Mouse (Mus musculus): ENCODE measurements around the gene Mpg.
A peak's percentile ranks its signal among the peaks of the same experiment; 100 is the strongest.

Gene Mpg

GRCm38 (mm10) chr11:32233895-32234294, 7.6 kb downstream of the Mpg start:
- DNase-seq = no peak

DNA sequence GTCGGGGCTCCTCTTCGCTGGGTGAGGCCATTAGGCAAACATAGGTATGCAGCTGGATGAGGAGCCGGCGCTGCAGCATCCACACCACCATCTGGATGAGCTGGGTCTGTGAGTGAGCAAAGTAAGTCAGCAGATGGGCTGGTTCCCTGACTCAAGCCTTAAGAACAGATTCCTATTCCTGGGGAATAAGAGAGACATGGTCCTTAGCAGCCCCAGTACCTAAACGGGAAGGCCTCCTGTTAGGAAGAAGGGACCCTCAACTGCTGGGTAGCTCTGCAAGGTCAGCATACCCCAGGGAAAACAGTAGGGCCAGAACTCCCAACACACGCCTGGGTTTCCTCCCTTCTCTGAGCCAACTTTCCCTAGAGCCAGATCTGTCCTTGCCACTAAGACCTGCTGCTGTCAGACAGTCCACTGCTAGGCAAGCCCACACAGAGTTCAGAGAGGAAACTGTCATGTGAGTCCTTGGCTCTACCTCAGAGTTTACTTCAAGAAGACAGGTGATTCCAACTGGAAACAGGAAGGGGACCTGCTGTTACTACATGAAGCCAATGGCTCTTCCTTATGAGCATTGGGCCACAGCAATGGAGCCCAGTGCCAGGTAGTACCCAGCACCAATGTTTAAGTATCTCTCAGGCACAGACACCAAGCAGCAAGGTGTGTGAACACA, 8.6 kb downstream of the Mpg start:
- no peak for DNase-seq

DNA sequence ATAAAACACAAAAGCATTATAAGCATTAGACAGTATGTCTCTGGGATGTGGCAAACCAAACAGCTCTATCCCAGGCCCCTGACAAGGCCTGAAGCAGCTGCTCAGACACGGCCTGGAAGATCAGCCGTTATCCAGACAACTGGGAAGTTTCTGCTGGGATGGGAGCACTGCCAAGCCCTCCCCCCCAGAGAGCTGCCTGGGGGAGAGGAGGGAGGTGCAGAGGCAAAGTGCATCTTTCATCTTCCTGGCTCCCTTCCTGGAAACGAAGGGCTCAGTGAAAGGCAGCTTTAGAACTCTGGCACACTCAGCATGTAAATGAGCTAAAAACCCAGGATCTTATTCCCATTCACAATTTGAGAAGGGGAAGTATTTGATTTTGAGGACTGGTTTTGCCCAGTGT, 9.3 kb downstream of the Mpg start:
- no peak for DNase-seq

- DNase-seq = no peak
These were observed 9.8 kb downstream of the Mpg start for GRCm38 (mm10) chr11:32236132-32236531.

DNA sequence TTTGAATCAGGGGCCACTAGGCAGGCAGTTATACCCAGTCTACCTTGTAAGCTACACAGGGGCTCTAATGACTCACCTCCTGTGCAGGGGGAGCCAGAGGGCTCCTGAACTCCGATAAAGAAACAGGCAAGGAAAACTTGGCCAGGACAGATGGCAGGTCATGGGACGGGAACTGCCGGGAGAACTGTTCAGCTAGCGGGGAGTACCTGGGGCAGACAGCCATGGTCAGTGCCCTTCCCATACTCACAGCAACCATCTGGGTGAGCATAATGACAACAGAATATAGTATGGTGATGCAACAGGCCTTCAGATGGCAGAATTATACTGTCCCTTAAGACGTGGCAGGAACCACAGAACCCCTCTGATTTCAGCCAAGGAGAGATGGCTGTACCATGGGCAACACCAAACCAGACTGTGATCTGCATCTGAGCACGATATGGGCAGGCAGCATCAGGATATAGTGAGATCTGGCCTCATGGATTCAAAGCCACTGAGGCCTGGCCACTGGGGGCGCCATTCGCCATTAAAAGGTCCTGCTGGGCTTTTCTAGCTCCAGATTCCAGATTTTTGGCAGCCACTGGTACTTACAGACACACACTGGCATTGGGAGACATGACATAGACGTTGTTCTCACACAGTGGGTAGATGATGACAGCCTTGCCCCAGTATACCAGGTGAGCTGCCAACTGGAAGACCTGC, 10.6 kb downstream of the Mpg start:
- peak in 1 of 2 experiments; percentile 43 for DNase-seq

- no peak for DNase-seq
These were observed 11.1 kb downstream of the Mpg start for GRCm38 (mm10) chr11:32237411-32237795.

DNA sequence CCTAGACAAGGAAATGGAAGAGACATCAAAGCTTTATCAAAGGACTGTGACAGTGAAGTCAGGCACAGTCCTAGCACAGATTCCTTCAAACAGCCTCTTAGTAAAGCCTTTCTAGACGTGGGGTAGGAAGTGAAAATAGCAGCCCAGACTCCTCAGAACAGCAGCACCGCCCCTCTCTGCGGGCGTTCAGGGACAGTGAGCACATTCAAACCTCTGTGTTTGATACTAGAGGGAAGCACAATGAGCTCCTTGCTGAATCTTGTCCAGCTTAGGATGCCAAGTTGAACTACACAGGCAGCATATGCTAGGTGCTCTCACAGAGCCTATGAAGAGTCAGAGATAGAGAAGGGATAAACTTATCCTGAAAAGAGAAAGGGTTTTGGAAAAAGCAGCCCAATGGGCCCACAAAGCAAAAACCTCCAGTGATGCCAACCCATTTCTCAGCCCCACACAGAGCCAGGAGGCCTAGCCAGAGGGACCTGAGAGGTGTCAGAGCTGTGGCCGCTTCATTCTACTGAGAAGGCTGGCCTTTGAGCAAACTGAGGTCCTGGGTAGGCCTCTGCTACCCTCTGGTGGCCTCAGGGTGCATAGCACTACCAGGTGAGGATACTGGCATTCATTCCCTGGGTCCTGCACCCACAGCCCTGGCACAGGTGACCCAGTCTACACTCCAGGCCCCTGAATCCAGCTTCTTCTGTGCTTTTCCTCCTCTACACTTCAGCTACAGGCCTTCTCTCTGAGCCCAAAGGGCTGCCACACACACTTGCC, 12.0 kb downstream of the Mpg start:
- DNase-seq = peak; percentile 56 to 77

DNA sequence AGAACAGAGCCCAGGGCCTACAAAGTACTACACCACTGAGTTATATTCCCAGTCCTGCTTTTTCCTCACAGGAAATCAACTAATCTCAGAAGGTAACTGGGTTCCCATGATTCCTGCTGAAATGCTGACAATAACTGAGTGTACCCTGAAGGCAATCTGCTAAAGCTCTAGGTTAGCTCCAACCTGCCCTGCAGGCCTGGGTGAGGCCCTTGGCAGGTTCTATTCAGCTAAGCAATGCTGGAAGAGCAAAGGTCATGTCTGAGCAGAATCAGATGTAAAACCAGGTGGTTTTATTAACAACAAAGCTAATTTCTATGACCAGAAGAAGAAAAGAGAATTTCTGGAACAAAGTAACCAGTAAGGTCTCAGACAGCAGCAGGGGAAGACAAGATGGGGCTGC, 15.1 kb downstream of the Mpg start:
- DNase-seq = no peak

DNA sequence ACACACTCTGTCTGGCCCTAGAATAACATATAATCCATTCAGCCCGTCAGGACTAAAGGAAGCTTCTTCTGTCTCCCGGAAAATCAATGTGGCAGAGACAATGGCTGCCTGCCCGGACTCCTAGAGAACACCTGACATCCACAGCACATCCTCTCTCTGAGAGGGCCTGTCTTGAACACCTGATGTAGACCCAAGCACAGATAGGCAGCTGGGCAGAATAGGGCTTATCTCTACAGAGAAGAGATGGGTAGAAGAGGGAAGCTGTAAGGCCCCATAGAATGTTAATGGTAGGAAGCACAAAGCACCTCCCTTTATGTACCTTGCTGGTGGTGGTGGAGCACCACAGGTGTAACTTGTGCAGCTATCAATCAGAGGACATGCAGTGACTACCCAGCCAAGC, 15.9 kb downstream of the Mpg start:
- DNase-seq = no peak

GRCm38 (mm10) chr11:32243205-32243955, 17.1 kb downstream of the Mpg start:
- no peak for DNase-seq

DNA sequence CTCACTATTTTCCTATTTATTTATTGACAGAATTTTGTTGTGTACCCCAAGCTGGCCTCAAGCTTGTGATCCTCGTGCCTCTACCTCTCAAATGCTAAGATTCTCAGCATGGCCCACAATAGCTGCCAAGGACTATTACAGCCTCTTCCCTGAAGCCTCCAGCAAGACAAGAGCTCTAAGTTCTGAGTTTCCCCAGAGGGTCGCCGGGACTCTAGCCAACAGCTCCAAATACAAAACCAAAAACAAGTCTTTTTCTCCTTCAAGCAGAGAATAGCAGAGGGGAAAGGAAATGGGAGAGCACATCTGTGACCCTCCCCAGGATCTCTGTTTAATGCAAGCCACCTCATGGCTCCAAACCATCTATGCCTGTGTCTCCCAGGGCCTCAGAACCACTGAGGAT, 17.8 kb downstream of the Mpg start:
- DNase-seq = no peak

DNA sequence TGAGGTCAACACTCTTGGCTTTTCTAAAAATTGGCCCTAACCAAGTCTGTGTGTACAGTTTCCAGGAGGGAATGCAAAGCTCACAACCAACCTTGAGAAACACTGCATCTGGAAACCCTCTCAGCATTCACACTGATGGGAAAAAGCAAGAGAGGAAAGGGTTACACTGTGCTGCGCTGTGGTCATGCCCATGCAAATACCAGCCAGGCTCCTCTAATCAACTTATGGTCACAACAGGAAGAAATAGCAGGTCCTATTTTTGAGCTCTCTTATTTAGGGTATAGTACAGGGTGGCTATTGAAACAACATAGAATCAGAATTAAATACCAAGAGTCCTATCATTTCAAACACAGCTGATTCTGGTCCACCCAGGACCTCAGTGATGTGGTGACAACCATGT, 18.3 kb downstream of the Mpg start:
- no peak for DNase-seq

GRCm38 (mm10) chr11:32245614-32246013, 19.3 kb downstream of the Mpg start:
- DNase-seq = no peak

DNA sequence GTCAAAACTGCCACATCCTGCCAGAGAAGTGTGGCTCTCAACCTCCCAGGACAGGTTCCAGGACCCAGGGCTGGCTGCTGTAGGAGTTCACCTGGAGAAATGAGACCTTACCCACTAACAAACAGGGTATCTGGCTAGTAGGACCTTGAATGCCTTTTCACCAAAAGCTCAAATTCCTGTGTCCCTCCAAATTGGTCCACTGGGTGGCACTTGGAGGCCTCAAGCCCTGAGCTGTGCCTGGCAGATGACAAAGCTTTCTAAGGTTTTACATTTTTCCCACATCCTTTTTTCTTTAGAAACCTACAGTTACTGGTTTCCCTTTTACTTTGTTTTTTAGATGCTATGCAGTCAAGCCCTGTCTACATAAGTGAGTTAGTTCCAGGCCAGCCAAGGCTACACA, 20.8 kb downstream of the Mpg start:
- no peak for DNase-seq

DNA sequence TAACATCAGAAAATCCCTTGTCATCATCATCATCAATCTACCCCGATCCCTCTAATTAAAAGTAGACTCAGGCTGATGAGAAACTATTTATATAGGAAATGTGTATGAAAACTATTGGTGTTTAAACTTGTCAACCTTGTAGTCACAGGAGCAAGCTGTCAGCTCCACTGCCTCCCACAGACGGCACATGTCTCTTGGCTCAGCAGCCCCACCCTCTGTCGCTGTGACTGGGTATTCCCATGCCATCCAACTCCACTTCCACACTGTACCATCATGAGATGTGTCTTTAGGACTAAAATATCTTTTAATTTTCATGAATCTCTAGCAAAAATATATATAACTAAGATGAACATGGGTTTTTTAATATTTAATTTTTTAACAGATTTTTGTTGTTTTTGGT, 22.0 kb downstream of the Mpg start:
- DNase-seq = no peak

DNA sequence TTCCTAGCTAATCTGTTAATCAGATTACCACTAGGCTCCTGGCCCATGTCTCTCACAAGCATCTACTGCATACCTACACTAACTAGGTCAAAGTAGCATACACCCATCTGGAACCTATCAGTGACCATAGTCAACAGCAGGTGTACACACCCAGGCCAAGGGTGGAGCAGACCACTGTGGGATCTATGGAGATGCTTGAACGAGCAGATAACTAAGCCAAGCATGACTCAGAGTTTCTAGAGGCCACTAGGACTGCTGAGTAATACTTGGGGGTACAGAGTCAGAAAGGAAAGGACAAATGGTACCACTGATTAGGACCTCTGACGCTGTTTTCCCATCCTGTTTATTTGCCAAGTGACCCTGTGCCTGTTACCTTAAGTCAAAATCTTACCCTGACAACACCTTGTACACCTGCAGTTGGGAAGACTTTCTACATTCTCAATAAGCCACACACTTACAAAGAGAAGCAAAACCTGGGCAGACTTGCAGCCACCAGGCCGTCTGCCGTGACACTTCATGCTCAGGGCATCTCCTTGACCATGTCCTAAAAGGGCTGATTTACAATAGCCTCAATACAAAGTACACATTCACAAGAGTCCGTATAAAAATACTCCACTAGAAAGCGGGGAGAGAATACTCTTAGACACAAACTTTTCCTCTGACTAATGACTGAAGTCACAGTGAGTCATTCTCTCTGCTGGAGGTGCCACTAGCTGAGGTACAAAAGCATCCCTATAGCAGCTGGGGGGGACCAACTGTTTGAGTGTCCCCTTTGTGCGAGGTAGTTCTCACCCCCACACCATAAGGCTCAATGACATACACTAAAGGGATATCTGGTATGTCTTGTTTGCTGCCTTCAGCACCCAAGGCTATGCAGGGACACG, 24.8 kb downstream of the Mpg start:
- DNase-seq = no peak

GRCm38 (mm10) chr11:32253121-32253520, 26.8 kb downstream of the Mpg start:
- no peak for DNase-seq

DNA sequence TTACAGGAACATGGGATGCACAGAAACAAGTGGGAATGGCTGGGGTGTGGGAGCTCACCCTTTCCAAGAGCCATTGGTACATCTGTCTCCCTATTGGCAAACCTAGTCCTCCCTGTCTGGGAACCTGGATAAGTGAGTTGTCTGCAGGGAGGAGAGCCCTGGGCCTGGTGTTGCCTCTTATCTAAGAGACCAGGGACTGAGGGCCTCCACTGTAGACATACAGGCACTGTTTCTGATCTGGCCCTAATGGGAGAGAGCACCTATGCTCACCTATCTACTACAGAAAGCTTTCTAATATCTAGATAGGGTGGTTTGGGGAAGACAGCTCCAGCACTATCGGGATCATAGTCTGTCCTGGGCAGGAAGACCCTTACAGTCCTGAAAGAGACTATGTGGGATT, 29.8 kb downstream of the Mpg start:
- DNase-seq = no peak

- DNase-seq = no peak
These were observed 30.3 kb downstream of the Mpg start for GRCm38 (mm10) chr11:32256566-32256965.

- DNase-seq = no peak
These were observed 36.5 kb downstream of the Mpg start for GRCm38 (mm10) chr11:32262674-32263415.

DNA sequence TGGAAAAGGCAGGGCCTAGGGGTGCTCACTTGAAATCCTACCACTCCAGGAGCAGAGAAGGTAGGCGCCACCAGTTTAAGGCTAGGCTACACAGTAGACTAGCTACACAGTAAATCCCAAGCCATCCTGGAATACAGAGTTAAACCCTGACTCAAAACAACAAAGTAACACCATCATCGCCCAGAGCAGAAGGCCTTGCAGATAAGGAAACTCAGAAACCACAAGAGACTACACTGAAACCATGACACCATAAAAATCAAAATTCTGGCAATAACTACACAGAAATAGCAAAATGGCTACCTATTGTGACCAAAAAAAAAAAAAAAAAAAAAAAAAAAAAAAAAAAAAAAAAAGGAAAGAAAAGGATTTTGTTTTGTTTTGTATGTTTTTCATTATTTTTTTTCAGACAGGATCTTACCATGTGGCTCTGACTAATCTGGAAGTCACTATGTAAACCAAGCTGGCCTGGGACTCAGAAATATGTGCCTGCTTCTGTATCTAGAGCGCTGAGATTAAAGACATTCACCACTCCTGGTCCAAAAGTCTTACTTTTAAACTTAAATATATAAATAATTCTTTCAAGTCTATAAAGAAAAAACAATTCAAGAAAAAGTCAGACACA, 38.9 kb downstream of the Mpg start:
- no peak for DNase-seq

Measured in spleen, adult 18-20 months (tissue).